Mouse (Mus musculus) liver, embryonic 15.5 days (tissue): Measurements from ENCODE around the gene Alpk1. TPM values are rescaled to one million over a fixed set of nuclear protein-coding genes. Genes with fewer than 3 reads are reported as not detected.

Experiments used
- ATAC-seq: fragments of 200-750 bp; cut with Nextera tagmentation; 2 replicates; pipeline ENCODE4 v1.8.0; 2017; ENCODE audit warnings: moderate number of reproducible peaks, mild to moderate bottlenecking, moderate library complexity; ENCODE audit not compliant: insufficient read depth
- H3K27ac ChIP-seq: fragments of 300-500 bp; sonication (generic); replicated peaks from 2 replicates; pipeline ENCODE4 v1.5.1; 2015; ENCODE audit warnings: mild to moderate bottlenecking, inconsistent platforms
- H3K27me3 ChIP-seq: fragments of 300-500 bp; sonication (generic); 2 replicates; pipeline ENCODE4 v1.6.1; 2015; ENCODE audit warnings: mild to moderate bottlenecking, inconsistent platforms
- H3K36me3 ChIP-seq: fragments of 300-500 bp; sonication (generic); replicated peaks from 2 replicates; pipeline ENCODE4 v1.6.1; 2015; ENCODE audit warnings: moderate library complexity, mild to moderate bottlenecking, inconsistent platforms
- H3K4me1 ChIP-seq: fragments of 300-500 bp; sonication (generic); replicated peaks from 2 replicates; pipeline ENCODE4 v1.6.1; 2015; ENCODE audit warnings: inconsistent platforms
- H3K4me2 ChIP-seq: fragments of 300-500 bp; sonication (generic); 2 replicates; pipeline ENCODE4 v1.6.1; 2015; ENCODE audit warnings: moderate library complexity, mild to moderate bottlenecking, inconsistent platforms
- H3K4me3 ChIP-seq: fragments of 300-500 bp; sonication (generic); replicated peaks from 2 replicates; pipeline ENCODE4 v1.5.1; 2015; ENCODE audit warnings: mild to moderate bottlenecking, inconsistent platforms
- H3K9ac ChIP-seq: fragments of 300-500 bp; sonication (generic); 2 replicates; pipeline ENCODE4 v1.6.1; 2015; ENCODE audit warnings: moderate library complexity, mild to moderate bottlenecking, inconsistent platforms
- H3K9me3 ChIP-seq: fragments of 300-500 bp; sonication (generic); replicated peaks from 2 replicates; pipeline ENCODE4 v1.6.1; 2016; ENCODE audit warnings: inconsistent platforms
- WGBS: fragments of 180-500 bp; shearing (Covaris S2); methylation state at CpG from one replicate; pipeline ENCODE4 v1.1.7; 2015; ENCODE audit warnings: mixed read lengths; ENCODE audit not compliant: insufficient replicate concordance; 5-methylcytosine and 5-hydroxymethylcytosine counted together
- polyA plus RNA-seq: library from polyadenylated mRNA; unstranded; fragments of >200 nt; fragmentation: Nextera tagmentation; extraction: Ambion mirVana; gene quantifications from 2 replicates; pipeline ENCODE4 v1.2.1, GENCODE M21; 2015

Gene Alpk1
- polyA plus RNA-seq, 1 experiment from 2014 or later = 0.62 TPM

DNA sequence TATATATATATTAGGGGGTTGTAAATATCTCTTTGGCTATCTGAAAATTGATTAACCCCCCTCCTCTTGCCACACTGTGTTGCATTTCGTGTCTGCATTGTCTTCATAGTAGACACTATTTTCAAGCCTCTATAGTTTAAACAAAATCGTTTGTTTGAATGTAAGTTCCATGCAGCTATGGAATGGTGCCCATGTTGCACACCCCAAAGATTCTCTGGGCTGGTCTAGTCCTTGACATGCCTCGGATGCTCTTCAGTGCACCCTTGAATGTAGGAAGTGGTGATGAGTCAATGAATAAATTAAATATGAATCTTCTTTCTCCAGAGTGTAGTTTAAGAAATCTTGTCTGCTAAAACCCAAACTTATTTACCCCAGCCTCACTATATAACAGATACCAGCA, 153.8 kb downstream of the Alpk1 start:
- H3K36me3 ChIP-seq = no peaks in the 10 kb centered on the region
- 5% methylated on average over 3 of the region's 3 CpGs for WGBS
- no peak overlapping the region for H3K4me2 ChIP-seq
- peaks cover 10% of the 10 kb centered on the region for H3K4me1 ChIP-seq
- H3K27me3 ChIP-seq = peaks cover 87% of the 10 kb centered on the region
- ATAC-seq = no peak
- no peak overlapping the region for H3K4me3 ChIP-seq
- H3K9me3 ChIP-seq = no peaks in the 10 kb centered on the region
- no peak overlapping the region for H3K27ac ChIP-seq
- no peak overlapping the region for H3K9ac ChIP-seq

DNA sequence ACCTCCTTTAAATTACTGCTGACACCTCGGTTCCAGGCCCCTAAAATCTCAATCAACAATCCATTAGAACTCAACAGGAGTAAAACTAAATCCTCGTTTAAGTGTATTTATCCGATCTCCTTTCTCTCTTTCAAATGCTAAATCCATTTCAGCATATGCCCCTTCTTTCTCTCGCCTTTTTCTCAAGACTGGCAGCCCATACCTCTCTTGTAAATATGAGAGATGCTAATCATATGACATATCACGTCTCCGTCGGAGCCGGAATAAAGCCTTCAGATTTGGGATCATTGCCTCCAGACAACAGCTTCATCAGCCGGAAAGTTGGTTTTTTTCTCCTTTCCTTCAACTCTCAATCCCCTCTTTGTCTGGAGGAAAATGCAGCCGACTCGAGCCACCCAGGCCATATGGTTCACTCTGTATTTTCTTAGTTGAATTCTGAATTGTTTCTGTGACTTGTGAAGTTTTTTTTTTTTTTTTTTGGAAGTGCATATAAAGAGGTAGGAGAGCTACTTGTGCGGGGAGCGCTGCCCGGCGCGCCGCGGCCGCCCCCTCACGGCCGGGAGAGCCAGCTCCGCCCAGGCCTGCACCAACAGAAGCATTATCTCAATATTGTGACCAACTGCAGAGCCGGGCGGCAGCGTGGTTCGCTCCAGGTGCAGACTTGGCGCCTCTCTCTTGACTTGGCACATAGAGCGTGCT, 154.5 kb downstream of the Alpk1 start:
- WGBS = 1% methylated on average over 28 of the region's 28 CpGs
- H3K4me1 ChIP-seq = peaks cover 10% of the 10 kb centered on the region
- no peaks in the 10 kb centered on the region for H3K9me3 ChIP-seq
- H3K4me2 ChIP-seq = peak overlapping the region; percentile 68
- ATAC-seq = no peak
- H3K9ac ChIP-seq = no peak overlapping the region
- H3K27me3 ChIP-seq = peaks cover 81% of the 10 kb centered on the region
- H3K27ac ChIP-seq = no peak overlapping the region
- H3K36me3 ChIP-seq = no peaks in the 10 kb centered on the region
- peak overlapping the region; percentile 42 for H3K4me3 ChIP-seq

GRCm38 (mm10) chr3:127625296-127625695, 155.0 kb downstream of the Alpk1 start:
- 1% methylated on average over 36 of the region's 36 CpGs for WGBS
- H3K36me3 ChIP-seq = no peaks in the 10 kb centered on the region
- H3K4me2 ChIP-seq = peak overlapping the region; percentile 68
- H3K27ac ChIP-seq = no peak overlapping the region
- ATAC-seq = peak; percentile 42; the same call in 1 of the 2 replicates
- H3K4me3 ChIP-seq = peak overlapping the region; percentile 42
- peaks cover 10% of the 10 kb centered on the region for H3K4me1 ChIP-seq
- peaks cover 75% of the 10 kb centered on the region for H3K27me3 ChIP-seq
- H3K9ac ChIP-seq = no peak overlapping the region
- no peaks in the 10 kb centered on the region for H3K9me3 ChIP-seq

Other genes starting within 250 kb of the Alpk1 start
- gene Larp7, start 227.2 kb downstream of the Alpk1 start, polyA plus RNA-seq = 20.3 and 27.3 TPM in 2 replicates
- 3.8 and 4.3 TPM in 2 replicates for gene Zgrf1, start 227.0 kb downstream of the Alpk1 start, polyA plus RNA-seq
- not detected in 2 replicates for gene Neurog2, start 147.4 kb downstream of the Alpk1 start, polyA plus RNA-seq
- gene Tifa, start 9.3 kb upstream of the Alpk1 start, polyA plus RNA-seq = 14.9 and 15.3 TPM in 2 replicates
- gene Ap1ar, start 57.0 kb upstream of the Alpk1 start, polyA plus RNA-seq = 19.1 and 19.2 TPM in 2 replicates
- 43.0 and 45.5 TPM in 2 replicates for gene Fam241a, start 115.8 kb upstream of the Alpk1 start, polyA plus RNA-seq